Mouse (Mus musculus) hindbrain, embryonic 10.5 days (tissue): ENCODE measurements around the gene 5031439G07Rik. TPM values are rescaled to one million over a fixed set of nuclear protein-coding genes. Genes with fewer than 3 reads are reported as not detected.

Experiments used
- DNase-seq: peaks from one replicate; pipeline ENCODE4 v3.0.0-alpha.2; 2017; ENCODE audit warnings: low spot score
- H3K27ac ChIP-seq: fragments of 300-500 bp; sonication (generic); 2 replicates; pipeline ENCODE4 v1.5.1; 2016; ENCODE audit warnings: mild to moderate bottlenecking, moderate library complexity
- H3K27me3 ChIP-seq: fragments of 300-500 bp; sonication (generic); 2 replicates; pipeline ENCODE4 v1.6.1; 2016; ENCODE audit warnings: mild to moderate bottlenecking; ENCODE audit not compliant: poor library complexity, insufficient read depth, severe bottlenecking
- H3K36me3 ChIP-seq: fragments of 300-500 bp; sonication (generic); 2 replicates; pipeline ENCODE4 v1.6.1; 2016; ENCODE audit warnings: mild to moderate bottlenecking, moderate library complexity
- H3K4me1 ChIP-seq: fragments of 300-500 bp; sonication (generic); replicated peaks from 2 replicates; pipeline ENCODE4 v1.6.1; 2016; ENCODE audit warnings: mild to moderate bottlenecking
- H3K4me3 ChIP-seq: fragments of 300-500 bp; sonication (generic); 2 replicates; pipeline ENCODE4 v1.5.1; 2016; ENCODE audit warnings: mild to moderate bottlenecking, moderate library complexity
- H3K9me3 ChIP-seq: fragments of 300-500 bp; sonication (generic); 2 replicates; pipeline ENCODE4 v1.6.1; 2016; ENCODE audit warnings: mild to moderate bottlenecking, moderate library complexity
- WGBS: fragments of 180-500 bp; shearing (Covaris S2); methylation state at CpG from one replicate; pipeline ENCODE4 v1.1.7; 2016; 5-methylcytosine and 5-hydroxymethylcytosine counted together
- polyA plus RNA-seq: library from polyadenylated mRNA; unstranded; fragments of >200 nt; fragmentation: Nextera tagmentation; extraction: Ambion mirVana; gene quantifications from 2 replicates; pipeline ENCODE4 v1.2.1, GENCODE M21; 2016

Gene 5031439G07Rik
- polyA plus RNA-seq, 1 experiment from 2014 or later: 11.2 TPM

DNA sequence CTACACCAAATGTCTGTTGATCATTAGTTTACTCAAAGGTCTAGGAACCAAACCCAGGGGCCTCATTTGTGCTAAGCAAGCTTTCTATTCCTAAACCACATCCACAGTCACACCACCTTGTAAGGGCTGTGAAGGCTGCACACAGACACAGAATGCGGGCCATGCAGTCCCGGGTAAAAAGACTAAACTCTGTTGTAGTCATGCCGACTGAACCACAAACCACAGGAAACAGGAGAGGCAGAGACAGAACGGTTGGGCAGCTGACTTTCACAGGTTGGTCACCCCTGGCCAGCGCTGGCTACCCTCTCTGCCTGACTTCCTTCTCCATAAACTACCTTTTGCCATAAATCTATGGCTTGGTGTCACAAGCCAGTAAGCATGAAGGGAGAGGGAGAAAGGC lies 23.6 kb downstream of the 5031439G07Rik start:
- WGBS: 78% methylated on average over 5 of the region's 5 CpGs
- Histone ChIP-seq H3K4me3 (no peak overlapping the region), H3K36me3 (peaks cover 13% of the 10 kb centered on the region), H3K27ac (no peak overlapping the region), H3K4me1 (peaks cover 11% of the 10 kb centered on the region), H3K27me3 (no peaks in the 10 kb centered on the region), H3K9me3 (no peaks in the 10 kb centered on the region)
- DNase-seq: no peak

DNA sequence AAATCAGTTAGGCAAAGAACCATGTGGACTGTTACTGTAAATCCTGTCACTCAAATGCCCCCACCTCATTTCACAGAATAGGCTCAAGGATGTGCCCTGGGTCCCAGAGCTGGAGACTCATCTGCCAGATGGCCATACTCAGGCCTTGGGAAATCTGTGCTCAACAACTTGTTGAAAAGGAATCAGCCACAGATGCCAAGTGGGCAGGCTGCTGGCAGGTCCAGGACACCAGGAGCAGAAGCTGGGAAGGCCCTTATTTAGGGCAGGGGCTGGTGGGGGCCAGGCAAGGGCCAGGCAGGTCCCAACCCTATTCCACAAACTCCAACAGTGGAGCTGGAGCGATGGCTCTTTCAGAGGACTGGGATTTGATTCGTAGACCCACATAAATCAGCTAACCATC lies 25.8 kb downstream of the 5031439G07Rik start:
- Histone ChIP-seq H3K9me3 (no peaks in the 10 kb centered on the region), H3K36me3 (peaks cover 29% of the 10 kb centered on the region), H3K4me3 (no peak overlapping the region), H3K4me1 (peaks cover 26% of the 10 kb centered on the region), H3K27me3 (no peaks in the 10 kb centered on the region), H3K27ac (no peak overlapping the region)
- no peak for DNase-seq
- 92% methylated on average over 2 of the region's 2 CpGs for WGBS

DNA sequence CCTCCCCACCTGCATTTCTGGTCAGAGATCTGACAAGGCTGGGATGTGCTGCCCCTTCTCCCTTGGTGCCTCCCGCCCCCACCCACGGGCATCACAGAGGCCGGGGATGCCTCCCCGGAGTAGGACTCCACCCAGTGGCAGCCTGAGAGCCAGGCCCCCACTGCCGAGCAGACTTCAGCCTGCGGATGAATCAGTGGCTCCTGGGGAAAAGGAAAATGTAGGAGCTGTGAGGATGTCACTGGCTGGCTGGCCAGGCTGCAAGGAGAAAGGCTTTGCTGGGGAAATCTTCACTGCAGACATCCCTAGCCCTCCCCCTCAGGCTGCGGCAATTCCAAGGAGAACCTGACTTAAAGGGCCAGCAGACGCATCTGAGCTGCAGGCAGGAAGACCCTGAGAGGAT lies 27.7 kb downstream of the 5031439G07Rik start:
- H3K9me3 ChIP-seq: no peaks in the 10 kb centered on the region
- H3K27me3 ChIP-seq: no peaks in the 10 kb centered on the region
- H3K27ac ChIP-seq: 0 out of 2 replicates have a peak overlapping the region, but pooled peaks have one; percentile 45
- H3K4me1 ChIP-seq: peaks cover 24% of the 10 kb centered on the region
- WGBS: 26% methylated on average over 8 of the region's 8 CpGs
- no peak overlapping the region for H3K4me3 ChIP-seq
- peaks cover 46% of the 10 kb centered on the region for H3K36me3 ChIP-seq
- DNase-seq: no peak

DNA sequence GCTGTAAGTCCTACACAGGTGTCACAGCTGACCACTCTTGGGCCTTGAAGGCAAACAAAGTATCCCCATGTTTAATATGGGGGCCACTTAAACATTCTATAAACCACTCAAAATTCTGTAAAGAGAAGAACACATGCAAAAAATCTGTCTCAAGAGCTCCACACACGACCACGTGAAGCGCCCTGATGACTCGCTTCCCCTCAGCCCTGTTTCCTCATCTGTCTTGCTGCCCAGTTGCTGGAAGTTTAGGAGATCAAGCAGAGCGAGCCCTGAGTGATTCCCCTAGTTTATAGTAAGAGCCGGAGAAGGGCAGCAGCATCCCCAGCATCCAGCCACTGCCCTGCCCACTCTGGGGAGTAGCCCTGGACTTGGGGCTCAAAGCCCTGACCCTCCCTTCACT lies 28.5 kb downstream of the 5031439G07Rik start:
- no peaks in the 10 kb centered on the region for H3K9me3 ChIP-seq
- no peak for DNase-seq
- 89% methylated on average over 6 of the region's 6 CpGs for WGBS

DNA sequence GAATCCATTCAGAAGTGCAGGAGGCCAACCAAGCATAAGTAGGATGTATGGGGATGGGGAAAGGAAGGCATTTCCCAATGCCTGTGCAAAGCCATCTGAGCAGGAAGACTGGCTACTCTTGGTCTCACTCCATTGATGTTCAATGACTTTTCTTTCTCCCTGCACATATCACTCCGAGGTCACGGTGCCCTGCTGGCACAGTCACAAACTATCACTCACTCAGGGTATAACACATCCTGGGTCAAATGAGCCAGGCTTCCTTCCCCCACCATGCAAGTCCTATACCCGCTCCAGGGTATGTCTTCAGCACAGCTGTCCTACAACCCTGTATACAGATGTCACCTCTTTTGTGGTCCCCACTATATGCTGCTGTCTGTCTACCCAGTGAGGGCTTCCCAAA lies 30.0 kb downstream of the 5031439G07Rik start:
- no peak overlapping the region for H3K27ac ChIP-seq
- no peak overlapping the region for H3K4me3 ChIP-seq
- H3K4me1 ChIP-seq: peaks cover 24% of the 10 kb centered on the region
- peaks cover 69% of the 10 kb centered on the region for H3K36me3 ChIP-seq
- H3K27me3 ChIP-seq: no peaks in the 10 kb centered on the region
- H3K9me3 ChIP-seq: no peaks in the 10 kb centered on the region
- no peak for DNase-seq
- WGBS: 81% methylated on average over 3 of the region's 3 CpGs

More for the DNA sequence above, 28.5 kb downstream of the 5031439G07Rik start:
- Histone ChIP-seq H3K4me3 (no peak overlapping the region), H3K36me3 (peaks cover 54% of the 10 kb centered on the region), H3K27ac (no peak overlapping the region), H3K27me3 (no peaks in the 10 kb centered on the region), H3K4me1 (peaks cover 24% of the 10 kb centered on the region)

DNA sequence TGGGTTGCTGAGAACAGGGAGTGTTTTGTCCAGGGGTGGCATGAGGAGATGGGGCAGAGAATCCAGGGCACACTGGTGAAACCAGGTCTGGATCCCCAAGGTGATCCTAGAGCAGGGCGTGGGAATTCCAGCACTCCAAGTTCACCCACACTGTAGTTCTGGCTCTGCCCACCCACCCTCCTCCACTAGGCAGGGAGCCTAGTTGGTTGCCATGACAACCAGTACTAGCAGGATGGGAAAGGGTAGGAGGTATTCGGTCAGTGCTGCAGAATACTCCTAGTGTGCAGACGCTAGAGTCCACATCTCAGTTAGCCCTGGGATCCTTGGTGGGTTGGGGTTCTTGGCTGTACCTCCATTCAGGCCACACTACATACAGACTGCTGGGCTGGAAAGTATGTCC lies 30.5 kb downstream of the 5031439G07Rik start:
- DNase-seq: no peak
- Histone ChIP-seq H3K27me3 (no peaks in the 10 kb centered on the region), H3K4me1 (peaks cover 24% of the 10 kb centered on the region), H3K9me3 (no peaks in the 10 kb centered on the region), H3K27ac (0 out of 2 replicates have a peak overlapping the region, but pooled peaks have one; percentile 12), H3K36me3 (peaks cover 74% of the 10 kb centered on the region), H3K4me3 (no peak overlapping the region)
- WGBS: 43% methylated on average over 3 of the region's 3 CpGs

DNA sequence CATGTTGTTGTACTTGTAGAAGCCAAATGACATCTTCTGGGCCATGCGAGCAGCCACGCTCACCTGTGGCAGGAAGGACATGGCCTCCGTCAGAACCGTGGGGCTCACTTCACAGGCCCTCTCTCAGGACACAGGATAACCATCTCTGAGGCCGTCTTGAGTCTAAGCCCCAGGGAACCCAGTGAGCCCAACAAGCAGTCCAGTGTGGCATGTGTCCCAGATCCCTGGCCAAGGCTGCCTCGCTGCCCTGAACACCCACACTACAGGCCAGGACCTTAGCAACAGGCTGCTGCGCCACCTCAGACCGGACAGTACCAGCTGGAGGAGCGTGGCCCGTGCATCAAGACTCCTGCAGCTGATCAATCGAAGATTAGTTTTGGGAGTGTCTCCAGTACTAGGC lies 35.1 kb downstream of the 5031439G07Rik start:
- Histone ChIP-seq H3K27ac (no peak overlapping the region), H3K36me3 (peaks cover 99% of the 10 kb centered on the region), H3K4me3 (no peak overlapping the region), H3K9me3 (no peaks in the 10 kb centered on the region), H3K27me3 (no peaks in the 10 kb centered on the region), H3K4me1 (peaks cover 12% of the 10 kb centered on the region)
- no peak for DNase-seq
- WGBS: 97% methylated on average over 11 of the region's 11 CpGs

DNA sequence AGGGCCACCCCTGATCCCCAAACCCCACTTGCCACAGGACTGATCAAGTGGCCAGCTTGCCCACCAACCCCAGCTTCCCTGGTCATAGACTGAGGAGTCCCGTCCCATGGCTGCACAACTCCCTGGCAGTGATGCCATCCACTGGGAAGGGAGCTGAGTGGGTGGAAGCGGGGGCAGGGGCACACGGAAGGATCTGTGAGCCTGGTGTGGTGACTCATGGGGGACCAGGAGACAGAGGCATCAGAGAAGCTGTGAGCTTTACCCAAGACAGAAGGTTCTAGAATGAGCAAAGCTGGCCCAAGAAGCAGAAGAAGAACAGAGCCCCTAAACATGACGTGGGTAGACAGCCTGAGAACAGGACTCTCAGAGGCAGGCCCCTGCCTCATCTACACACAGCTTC lies 38.3 kb downstream of the 5031439G07Rik start:
- no peak for DNase-seq
- H3K4me1 ChIP-seq: 0 out of 2 replicates have a peak, but pooled peaks cover 4% of the 10 kb centered on the region
- no peaks in the 10 kb centered on the region for H3K9me3 ChIP-seq
- WGBS: 93% methylated on average over 4 of the region's 4 CpGs
- no peak overlapping the region for H3K27ac ChIP-seq
- no peaks in the 10 kb centered on the region for H3K27me3 ChIP-seq
- H3K36me3 ChIP-seq: peaks cover 91% of the 10 kb centered on the region
- H3K4me3 ChIP-seq: no peak overlapping the region

DNA sequence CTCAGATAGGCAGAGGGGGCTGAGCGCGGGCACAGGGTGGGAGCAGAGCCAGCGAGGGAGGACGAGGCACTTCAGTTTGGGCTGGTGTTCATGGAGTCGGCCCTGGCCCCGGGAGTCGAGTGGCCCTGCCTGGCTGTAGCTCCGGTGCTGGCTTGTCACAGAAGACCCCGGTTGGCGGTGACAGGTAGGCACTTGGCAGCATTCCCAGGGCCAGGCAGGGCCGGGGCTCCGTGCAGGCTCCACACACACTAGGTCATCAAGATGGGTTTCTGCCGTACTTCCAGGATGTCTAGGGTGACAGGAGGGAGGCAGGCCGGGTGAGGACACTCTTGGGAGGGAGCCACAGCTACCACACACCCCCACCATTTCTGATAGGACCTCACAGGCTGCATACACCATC lies 39.4 kb downstream of the 5031439G07Rik start:
- WGBS: 87% methylated on average over 14 of the region's 14 CpGs
- no peak for DNase-seq
- H3K27ac ChIP-seq: no peak overlapping the region
- H3K36me3 ChIP-seq: peaks cover 80% of the 10 kb centered on the region
- no peaks in the 10 kb centered on the region for H3K9me3 ChIP-seq
- 0 out of 2 replicates have a peak, but pooled peaks cover 4% of the 10 kb centered on the region for H3K4me1 ChIP-seq
- H3K27me3 ChIP-seq: no peaks in the 10 kb centered on the region
- H3K4me3 ChIP-seq: no peak overlapping the region

DNA sequence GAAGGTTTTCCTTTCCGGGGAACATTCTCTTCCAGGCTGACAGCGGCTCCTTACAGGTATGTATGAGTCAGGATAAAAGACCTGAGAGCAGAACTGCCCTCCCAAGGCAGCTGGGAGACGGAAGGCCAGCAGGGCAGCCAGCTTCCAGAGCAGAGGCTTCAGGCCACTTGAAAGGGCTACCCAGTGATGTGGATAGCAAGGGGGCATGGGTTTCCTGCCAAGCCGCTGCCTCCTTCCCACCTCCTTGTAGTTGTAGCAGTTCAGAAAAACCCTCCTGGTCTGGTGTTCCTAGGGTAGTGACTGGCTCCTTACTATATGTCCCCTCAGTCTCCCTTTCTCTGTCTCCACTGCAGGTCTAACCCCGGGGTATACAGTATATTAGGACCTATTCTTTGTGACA lies 44.0 kb downstream of the 5031439G07Rik start:
- H3K4me3 ChIP-seq: no peak overlapping the region
- H3K9me3 ChIP-seq: no peaks in the 10 kb centered on the region
- WGBS: 84% methylated on average over 5 of the region's 5 CpGs
- peaks cover 77% of the 10 kb centered on the region for H3K36me3 ChIP-seq
- H3K27me3 ChIP-seq: no peaks in the 10 kb centered on the region
- no peaks in the 10 kb centered on the region for H3K4me1 ChIP-seq
- no peak for DNase-seq
- H3K27ac ChIP-seq: no peak overlapping the region

DNA sequence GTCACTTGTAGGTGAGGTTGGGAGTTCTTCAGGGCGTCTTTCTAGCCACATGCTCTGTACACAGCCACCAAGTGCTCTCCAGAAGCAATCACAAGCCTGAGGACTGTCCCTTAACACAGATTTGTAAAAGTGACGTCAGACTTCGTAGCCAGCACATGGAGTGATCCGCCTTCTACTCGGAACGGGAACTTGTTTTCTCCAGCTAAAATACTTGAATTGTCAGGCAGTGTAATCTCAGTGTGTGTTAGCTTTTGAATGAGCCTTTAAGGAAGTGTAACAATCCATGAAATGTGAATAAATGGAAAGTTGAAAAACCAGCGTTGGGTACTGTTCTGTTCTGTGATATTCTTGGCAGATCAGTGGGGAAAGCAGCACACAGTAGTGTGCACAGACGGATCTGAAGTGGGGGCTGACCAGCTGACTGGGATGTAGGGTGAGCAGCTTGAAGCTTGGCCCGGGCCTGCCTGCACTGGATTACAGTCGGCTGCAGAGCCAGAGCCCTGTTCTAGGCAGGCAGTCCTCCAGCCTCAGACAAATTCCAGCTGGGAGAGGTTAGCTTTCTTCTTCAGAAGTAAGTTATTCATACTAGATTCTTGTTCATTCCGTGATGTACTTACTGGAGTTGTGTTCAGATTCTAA lies 45.6 kb downstream of the 5031439G07Rik start:
- 81% methylated on average over 11 of the region's 11 CpGs for WGBS

DNA sequence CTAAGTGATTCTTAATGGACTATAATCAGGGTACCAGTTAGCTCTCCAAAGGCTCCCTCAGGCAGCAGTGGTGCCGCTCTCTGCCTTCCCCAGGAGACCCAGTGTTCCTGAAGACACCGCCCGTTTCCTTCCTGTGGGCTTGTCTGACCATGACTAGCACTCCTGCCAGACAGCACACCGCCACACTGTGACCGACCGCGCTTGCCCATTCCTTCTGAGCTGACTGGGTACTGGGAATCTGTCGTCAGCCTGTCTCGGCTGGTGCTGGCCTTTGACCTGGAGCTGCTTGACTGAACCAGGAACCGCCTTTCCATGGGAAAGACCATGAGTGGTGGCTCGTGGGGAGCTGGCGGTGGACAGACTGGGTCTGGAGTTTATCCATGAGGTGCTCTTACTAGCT lies 48.2 kb downstream of the 5031439G07Rik start:
- Histone ChIP-seq H3K27me3 (no peaks in the 10 kb centered on the region), H3K36me3 (peaks cover 86% of the 10 kb centered on the region), H3K27ac (no peak overlapping the region), H3K4me1 (no peaks in the 10 kb centered on the region), H3K4me3 (no peak overlapping the region), H3K9me3 (no peaks in the 10 kb centered on the region)
- whole genome bisulfite sequencing: 54% methylated on average over 12 of the region's 12 CpGs
- DNase-seq: peak; percentile 30

More for the DNA sequence above, 45.6 kb downstream of the 5031439G07Rik start:
- no peak overlapping the region for H3K4me3 ChIP-seq
- DNase-seq: no peak
- H3K36me3 ChIP-seq: peaks cover 77% of the 10 kb centered on the region
- no peaks in the 10 kb centered on the region for H3K27me3 ChIP-seq
- no peak overlapping the region for H3K27ac ChIP-seq
- H3K9me3 ChIP-seq: no peaks in the 10 kb centered on the region
- H3K4me1 ChIP-seq: no peaks in the 10 kb centered on the region

DNA sequence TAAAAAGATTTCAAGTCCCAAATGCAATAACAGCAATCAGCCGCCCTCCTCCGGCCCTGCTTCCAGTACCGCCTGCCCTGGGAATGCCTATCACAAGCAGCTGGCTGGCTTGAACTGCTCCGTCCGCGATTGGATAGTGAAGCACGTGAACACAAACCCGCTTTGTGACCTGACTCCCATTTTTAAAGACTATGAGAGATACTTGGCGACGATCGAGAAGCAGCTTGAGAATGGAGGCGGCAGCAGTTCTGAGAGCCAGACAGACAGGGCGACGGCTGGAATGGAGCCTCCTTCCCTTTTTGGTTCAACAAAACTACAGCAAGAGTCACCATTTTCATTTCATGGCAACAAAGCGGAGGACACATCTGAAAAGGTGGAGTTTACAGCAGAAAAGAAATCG lies 53.5 kb downstream of the 5031439G07Rik start:
- 93% methylated on average over 16 of the region's 16 CpGs for WGBS
- no peak for DNase-seq

DNA sequence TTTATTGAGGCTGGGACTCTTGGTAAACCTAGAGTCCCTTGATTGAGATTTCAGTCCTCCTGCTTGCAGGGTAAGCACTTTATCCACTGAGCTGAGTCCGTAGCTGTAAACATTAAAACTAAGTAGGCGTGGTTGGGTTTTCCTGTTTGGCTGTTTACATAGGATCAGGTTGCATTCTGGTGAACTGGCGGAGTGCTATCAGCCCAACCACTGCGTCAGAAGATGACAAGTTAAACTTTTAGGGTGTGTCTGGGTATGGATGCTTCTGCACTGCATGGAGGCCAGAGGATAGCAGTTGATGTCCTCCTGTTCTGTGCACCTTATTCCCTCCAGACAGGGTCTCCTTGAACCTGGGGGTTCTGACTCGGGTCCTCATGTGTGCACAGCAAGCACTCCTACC lies 56.0 kb downstream of the 5031439G07Rik start:
- no peak overlapping the region for H3K4me3 ChIP-seq
- DNase-seq: no peak
- no peaks in the 10 kb centered on the region for H3K4me1 ChIP-seq
- peaks cover 100% of the 10 kb centered on the region for H3K36me3 ChIP-seq
- no peaks in the 10 kb centered on the region for H3K9me3 ChIP-seq
- WGBS: 73% methylated on average over 5 of the region's 5 CpGs
- H3K27me3 ChIP-seq: no peaks in the 10 kb centered on the region
- H3K27ac ChIP-seq: no peak overlapping the region

More for the DNA sequence above, 53.5 kb downstream of the 5031439G07Rik start:
- Histone ChIP-seq H3K27me3 (no peaks in the 10 kb centered on the region), H3K4me3 (no peak overlapping the region), H3K4me1 (no peaks in the 10 kb centered on the region), H3K36me3 (peaks cover 100% of the 10 kb centered on the region), H3K9me3 (no peaks in the 10 kb centered on the region), H3K27ac (no peak overlapping the region)
